Mouse (Mus musculus) C2C12 (cell line): ENCODE measurements at regions not wholly inside any gene's neighbourhood (a gene's known extent, or its start where the extent isn't known, plus 50 kb on each side); places are given as distances from the start of the nearest gene placed in this dataset.

Source experiments
- H3K27me3 ChIP-seq: one replicate; pipeline ENCODE4 v1.6.1; 2011; ENCODE audit not compliant: control insufficient read depth, insufficient read depth, insufficient read length
- H3K36me3 ChIP-seq: one replicate; pipeline ENCODE4 v1.6.1; 2011; ENCODE audit not compliant: control insufficient read depth, insufficient read depth
- H3K4me3 ChIP-seq: one replicate; pipeline ENCODE4 v1.5.1; 2011; ENCODE audit warnings: mild to moderate bottlenecking, control low read depth; ENCODE audit not compliant: poor library complexity, insufficient read depth, severe bottlenecking
- H3K79me2 ChIP-seq: one replicate; pipeline ENCODE4 v1.6.1; 2011; ENCODE audit not compliant: control insufficient read depth, insufficient read depth
- H3K79me3 ChIP-seq: one replicate; pipeline ENCODE4 v1.6.1; 2011; ENCODE audit warnings: low read depth, control low read depth
- H3ac ChIP-seq: one replicate; pipeline ENCODE3; 2011; ENCODE audit warnings: low read depth; ENCODE audit not compliant: control insufficient read depth, insufficient read length
- CEBPB ChIP-seq: IDR thresholded peaks from one replicate; pipeline ENCODE4 v1.6.1; 2011; ENCODE audit warnings: low read depth, mild to moderate bottlenecking, control low read depth, moderate library complexity
- CTCF ChIP-seq: IDR thresholded peaks from one replicate; pipeline ENCODE4 v1.5.1; 2011; ENCODE audit not compliant: control insufficient read depth, insufficient read depth, insufficient read length
- FOSL1 ChIP-seq: IDR thresholded peaks from one replicate; pipeline ENCODE4 v1.8.0; 2011; ENCODE audit warnings: mild to moderate bottlenecking, low read length; ENCODE audit not compliant: poor library complexity, insufficient read depth, severe bottlenecking
- MAX ChIP-seq: IDR thresholded peaks from one replicate; pipeline ENCODE4 v1.6.1; 2011; ENCODE audit warnings: mild to moderate bottlenecking, control low read depth
- MYOD1 ChIP-seq: IDR thresholded peaks from one replicate; pipeline ENCODE4 v1.6.1; 2011; ENCODE audit warnings: low read depth; ENCODE audit not compliant: control insufficient read depth, insufficient read length
- MYOG ChIP-seq: IDR thresholded peaks from one replicate; pipeline ENCODE4 v1.6.1; 2011; ENCODE audit not compliant: control insufficient read depth, insufficient read length; ENCODE audit errors: extremely low read depth
- USF1 ChIP-seq: IDR thresholded peaks from one replicate; pipeline ENCODE4 v1.6.1; 2011; ENCODE audit warnings: low read depth, mild to moderate bottlenecking, control low read depth, moderate library complexity

DNA sequence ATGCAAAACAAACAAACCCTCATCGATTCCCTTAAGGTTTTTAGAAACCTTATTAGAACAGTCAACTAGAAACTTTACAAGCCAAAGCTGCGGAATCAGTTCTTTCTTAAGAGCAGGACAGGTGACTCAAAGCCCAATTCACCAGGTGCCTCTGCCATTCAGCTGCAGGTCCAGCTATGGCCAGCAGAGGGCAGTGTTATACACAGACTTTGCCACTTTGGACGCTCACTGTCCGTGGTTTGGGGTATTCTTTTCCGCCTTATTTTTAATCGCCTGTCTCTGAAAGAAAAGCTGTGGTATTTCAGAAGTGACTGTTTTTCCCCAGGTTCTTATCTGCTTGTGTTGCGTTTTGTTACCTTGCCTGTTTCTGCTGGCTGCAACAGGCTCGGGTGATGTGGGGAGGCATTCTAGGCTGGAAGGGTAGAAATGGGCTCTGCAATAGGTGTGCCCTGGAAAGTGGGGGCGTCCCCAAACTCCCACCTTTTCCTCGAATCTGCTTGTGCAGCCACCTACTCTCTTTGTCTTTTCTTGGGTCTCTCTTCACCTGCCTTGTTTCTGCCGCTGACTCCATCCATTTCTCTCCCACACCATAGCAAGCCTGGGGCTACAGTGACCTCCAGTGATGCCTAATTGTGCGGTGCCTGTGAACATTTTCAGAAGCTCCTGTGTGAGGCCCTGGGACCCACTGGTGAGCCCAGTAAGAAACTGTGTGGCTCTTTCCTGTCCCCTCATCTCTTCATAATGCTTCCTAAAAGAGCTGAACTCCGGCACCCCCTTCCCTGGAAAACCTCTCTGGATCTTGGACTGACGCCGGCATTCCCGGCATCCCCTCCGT, 142.4 kb downstream of the Mtx3 start:
- H3K79me2 ChIP-seq: no peaks in the 10 kb centered on the region
- H3K36me3 ChIP-seq: no peaks in the 10 kb centered on the region
- no peak overlapping the region for H3K4me3 ChIP-seq
- TF ChIP-seq CTCF (peak; percentile 89), MYOG (no peak), CEBPB (no peak), FOSL1 (no peak), MAX (no peak)
- no peak overlapping the region for H3ac ChIP-seq
- H3K27me3 ChIP-seq: no peaks in the 10 kb centered on the region
- H3K79me3 ChIP-seq: no peaks in the 10 kb centered on the region

DNA sequence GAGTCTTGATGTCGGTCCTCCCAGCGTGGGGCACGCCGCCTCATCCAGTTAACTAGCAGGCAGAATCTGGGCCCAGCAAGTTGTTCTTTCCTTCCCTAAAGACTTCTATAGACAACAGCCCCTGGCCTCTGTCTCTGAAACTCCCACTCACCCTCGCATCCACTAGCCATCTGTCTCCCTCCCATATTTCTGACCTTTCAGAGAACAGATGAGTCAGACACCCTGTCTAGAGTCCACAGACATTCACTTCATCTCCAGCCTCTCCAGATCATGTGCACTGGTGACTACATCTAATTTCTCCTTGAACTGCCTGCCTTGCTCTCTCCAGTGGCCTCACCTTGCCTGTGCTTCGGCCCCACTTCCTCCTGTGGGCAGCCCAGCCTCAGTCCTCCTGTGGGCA, 143.1 kb downstream of the Mtx3 start:
- Histone ChIP-seq H3K4me3 (no peak overlapping the region), H3K79me2 (no peaks in the 10 kb centered on the region), H3K27me3 (no peaks in the 10 kb centered on the region), H3K79me3 (no peaks in the 10 kb centered on the region), H3K36me3 (no peaks in the 10 kb centered on the region), H3ac (no peak overlapping the region)
- TF ChIP-seq FOSL1 (no peak), MYOD1 (no peak), USF1 (no peak), CTCF (no peak), MYOG (no peak), MAX (no peak), CEBPB (no peak)

DNA sequence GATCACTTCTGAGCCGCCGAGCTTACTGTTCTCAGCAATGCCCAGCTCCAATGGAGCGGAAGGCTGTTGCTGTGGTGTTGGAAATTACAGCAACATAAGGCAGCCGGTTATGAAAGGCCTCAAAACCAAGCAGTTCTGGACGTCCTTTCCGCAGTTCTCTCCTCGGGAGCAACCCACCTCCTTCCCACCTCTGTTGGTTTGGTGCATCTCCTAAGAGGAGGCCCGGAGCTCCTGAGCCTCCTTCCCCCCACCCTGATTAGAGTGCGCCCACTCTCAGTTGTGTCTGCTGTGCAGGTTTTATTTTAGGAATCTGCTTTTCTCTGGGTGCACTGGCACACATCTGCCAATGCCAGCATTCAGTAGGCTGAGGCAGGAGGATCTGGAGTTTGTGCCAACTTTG, 144.0 kb downstream of the Mtx3 start:
- no peaks in the 10 kb centered on the region for H3K27me3 ChIP-seq
- no peaks in the 10 kb centered on the region for H3K79me2 ChIP-seq
- no peaks in the 10 kb centered on the region for H3K79me3 ChIP-seq
- no peak for TF ChIP-seq USF1
- no peak for TF ChIP-seq CTCF
- TF ChIP-seq CEBPB: no peak
- no peak for TF ChIP-seq MYOG
- no peak for TF ChIP-seq FOSL1
- TF ChIP-seq MAX: no peak
- TF ChIP-seq MYOD1: no peak
- H3K36me3 ChIP-seq: no peaks in the 10 kb centered on the region
- H3ac ChIP-seq: no peak overlapping the region
- H3K4me3 ChIP-seq: no peak overlapping the region

DNA sequence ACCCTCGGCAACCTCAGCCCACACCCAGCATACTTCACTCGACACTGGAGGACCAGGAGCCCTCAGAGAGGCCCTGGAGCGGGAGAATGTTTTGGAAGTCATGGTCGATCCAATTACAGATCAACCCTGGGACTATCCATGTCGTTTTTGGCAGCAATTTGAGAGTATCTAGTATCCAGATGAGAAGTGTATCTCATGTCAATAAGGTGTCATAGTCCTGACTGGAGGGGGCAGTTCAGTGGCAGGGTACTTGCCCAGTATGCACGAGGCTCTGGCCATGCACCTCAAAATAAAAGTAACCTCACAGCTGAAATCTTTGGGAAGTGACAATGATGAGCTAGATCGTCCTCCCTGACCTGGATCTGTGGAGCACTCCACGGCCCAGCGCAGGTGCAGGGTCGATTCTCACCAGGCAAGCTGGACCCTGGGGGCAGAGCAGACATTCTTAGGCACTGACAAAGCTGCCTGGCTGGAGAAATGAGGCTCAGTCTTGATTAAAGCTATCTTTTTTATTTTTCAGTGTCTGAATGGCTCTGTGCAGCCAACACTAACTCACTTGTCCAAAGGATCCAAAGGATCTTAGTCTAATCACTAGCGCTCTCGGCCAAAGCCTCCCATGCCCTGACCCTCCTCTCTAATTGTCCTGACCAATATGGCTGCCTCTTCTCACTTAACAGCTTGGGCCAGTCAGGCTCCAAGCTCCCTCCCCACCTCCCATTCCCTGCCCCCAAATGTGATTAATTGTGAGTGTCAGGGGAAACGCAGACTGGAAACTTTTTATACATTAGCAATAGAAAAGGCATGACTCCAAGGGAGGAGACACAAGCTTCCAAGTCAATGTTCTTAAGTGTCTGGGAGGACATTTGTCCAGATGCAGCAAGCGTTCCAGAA, 146.0 kb downstream of the Mtx3 start:
- Histone ChIP-seq H3K36me3 (no peaks in the 10 kb centered on the region), H3K4me3 (no peak overlapping the region), H3ac (no peak overlapping the region), H3K79me3 (no peaks in the 10 kb centered on the region), H3K27me3 (no peaks in the 10 kb centered on the region), H3K79me2 (no peaks in the 10 kb centered on the region)
- TF ChIP-seq FOSL1: no peak
- no peak for TF ChIP-seq USF1
- no peak for TF ChIP-seq CEBPB
- TF ChIP-seq MYOG: no peak
- no peak for TF ChIP-seq MYOD1
- TF ChIP-seq MAX: no peak
- no peak for TF ChIP-seq CTCF
